Mouse (Mus musculus): ENCODE data around the gene 1810062G17Rik.

The 1810062G17Rik gene

GRCm38 (mm10) chr3:36511491-36511890, 35.8 kb downstream of the 1810062G17Rik start:
- no peak for DNase-seq

DNA sequence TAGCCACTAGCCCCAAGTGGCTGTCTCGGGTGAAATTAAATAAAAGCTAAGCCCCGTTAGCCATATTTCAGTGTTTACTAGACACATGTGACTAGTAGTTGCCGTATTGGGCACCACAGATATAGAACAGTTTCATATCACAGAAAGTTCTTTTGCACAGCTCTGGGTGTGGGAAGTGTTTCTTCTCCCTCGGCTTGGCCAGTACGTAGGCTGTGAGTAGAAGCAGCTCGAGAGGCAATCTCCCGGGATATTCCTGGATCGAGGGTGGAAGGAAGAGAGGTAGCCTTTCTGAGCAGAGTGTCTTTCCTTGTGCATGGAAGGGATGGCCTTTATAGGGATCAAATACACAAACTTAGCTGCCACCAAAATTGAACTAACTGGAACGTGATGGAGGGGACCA, 40.5 kb downstream of the 1810062G17Rik start:
- no peak for DNase-seq

- no peak for DNase-seq
Measured at GRCm38 (mm10) chr3:36521073-36522060, 45.6 kb downstream of the 1810062G17Rik start, which contains the start of gene Gm11549. Gene Gm11549 (minus strand): TSS chr3:36521813.

DNA sequence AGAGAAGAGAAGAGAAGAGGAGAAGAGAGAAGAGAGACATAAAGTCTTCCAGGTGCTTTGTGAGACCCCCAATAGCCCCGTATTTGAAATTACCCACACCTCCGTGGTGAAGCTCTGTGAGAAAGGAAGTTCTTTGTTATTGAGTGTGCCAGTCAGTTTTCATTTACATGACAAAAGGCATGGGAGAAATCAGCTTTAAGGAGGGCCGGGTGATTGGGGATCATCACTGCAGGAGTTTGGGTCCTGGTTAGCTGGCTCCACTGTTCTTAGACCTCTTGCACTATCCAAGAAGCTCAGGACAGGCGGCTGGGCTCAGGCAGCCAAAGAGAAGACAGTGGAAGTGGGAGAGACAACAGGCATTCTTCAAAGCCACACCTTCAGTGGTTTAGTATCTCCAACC, 46.4 kb downstream of the 1810062G17Rik start:
- no peak for DNase-seq

DNA sequence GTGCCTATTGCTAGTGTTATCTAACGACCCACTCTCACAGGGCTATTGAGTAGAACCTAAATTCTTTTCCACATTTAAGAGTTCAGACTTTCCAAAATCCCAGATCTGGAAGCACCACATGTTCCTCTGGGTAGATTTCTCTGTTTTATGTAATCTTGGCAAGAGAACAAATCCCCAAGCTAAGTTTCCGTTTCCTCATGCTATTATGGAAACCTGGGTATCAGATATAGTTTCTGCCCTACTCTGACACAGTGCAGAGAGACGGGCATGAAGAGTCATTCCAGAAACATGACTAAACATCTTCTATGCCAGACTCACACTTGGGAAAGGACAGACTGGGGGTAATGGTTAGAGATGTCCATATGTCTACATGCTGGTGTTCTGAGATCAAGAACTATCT, 48.7 kb downstream of the 1810062G17Rik start:
- no peak for DNase-seq

GRCm38 (mm10) chr3:36530345-36530744, 54.6 kb downstream of the 1810062G17Rik start:
- DNase-seq = no peak

GRCm38 (mm10) chr3:36530781-36531180, 55.0 kb downstream of the 1810062G17Rik start:
- DNase-seq = no peak

DNA sequence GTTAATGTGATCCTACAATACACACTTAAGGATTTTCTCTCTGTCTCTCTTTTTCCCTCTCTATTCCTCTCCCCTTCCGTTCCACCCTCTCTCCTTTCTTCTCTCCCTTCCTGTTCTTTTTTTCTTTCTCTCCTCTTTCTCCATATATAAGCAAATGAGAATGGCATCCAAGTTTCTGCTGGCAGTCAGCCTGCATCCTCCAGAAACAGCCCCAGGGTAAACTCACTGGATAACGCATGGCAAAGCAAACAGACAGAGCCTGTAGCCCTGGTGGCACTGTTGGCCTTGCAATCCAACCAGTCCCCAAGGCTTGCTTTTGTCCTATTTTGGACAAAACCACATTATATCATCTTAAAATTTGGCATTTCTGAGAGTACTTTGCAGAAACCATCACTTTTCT, 55.5 kb downstream of the 1810062G17Rik start:
- DNase-seq = no peak
